Mouse (Mus musculus) erythroblast, embryonic 14.5 days (primary cell): Measurements from ENCODE around the gene Sox8. TPM values are rescaled to one million over a fixed set of nuclear protein-coding genes. Genes with fewer than 3 reads are reported as not detected.

Experiments
- H3K27me3 ChIP-seq: 2 replicates; pipeline ENCODE4 v1.6.1; 2012; ENCODE audit warnings: inconsistent platforms; ENCODE audit not compliant: control insufficient read depth
- H3K36me3 ChIP-seq: 2 replicates; pipeline ENCODE4 v1.6.1; 2012; ENCODE audit warnings: mild to moderate bottlenecking, inconsistent platforms; ENCODE audit not compliant: control insufficient read depth
- H3K4me1 ChIP-seq: 2 replicates; pipeline ENCODE4 v1.6.1; 2012; ENCODE audit warnings: inconsistent platforms; ENCODE audit not compliant: control insufficient read depth
- H3K4me3 ChIP-seq: replicated peaks from 2 replicates; pipeline ENCODE3; 2012; ENCODE audit warnings: moderate library complexity, mild to moderate bottlenecking, inconsistent platforms
- H3K9me3 ChIP-seq: 2 replicates; pipeline ENCODE4 v1.6.1; 2012; ENCODE audit warnings: low read length, inconsistent platforms, mixed read lengths; ENCODE audit not compliant: control insufficient read depth
- GATA1 ChIP-seq: IDR thresholded peaks from 2 replicates; pipeline ENCODE4 v1.6.1; 2012; ENCODE audit warnings: low read length, inconsistent platforms, mixed read lengths
- TAL1 ChIP-seq: IDR thresholded peaks from 3 replicates; pipeline ENCODE4 v1.6.1; 2012; ENCODE audit warnings: low read length, inconsistent platforms, mixed read lengths
- polyA plus RNA-seq: library from polyadenylated mRNA; stranded (reverse); fragments of >175 nt; gene quantifications from 2 replicates; pipeline ENCODE4 v1.2.3, GENCODE M21; 2012

Sox8 gene
- polyA plus RNA-seq, 1 experiment: not detected

DNA sequence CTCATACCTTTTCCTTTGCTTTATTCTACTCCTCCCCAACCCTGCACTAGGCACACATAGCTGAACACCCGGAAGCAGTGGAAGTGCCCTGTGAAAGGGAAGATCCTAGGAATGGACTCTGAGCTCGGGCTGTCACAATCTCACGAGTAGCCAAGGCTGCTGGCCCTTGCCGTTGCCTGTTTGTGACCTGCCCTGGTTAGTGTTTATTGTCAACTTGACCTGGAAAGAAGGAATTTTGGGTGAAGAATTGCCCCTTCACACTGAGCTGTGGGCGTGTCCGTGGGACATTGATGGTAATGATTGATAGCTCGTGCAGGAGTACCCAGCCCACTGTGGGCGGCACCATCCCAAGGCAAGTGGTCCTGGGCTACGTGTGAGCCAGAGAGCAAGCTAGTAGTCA, 14.2 kb upstream of the Sox8 start:
- peaks cover 32% of the 10 kb centered on the region for H3K36me3 ChIP-seq
- H3K9me3 ChIP-seq: no peaks in the 10 kb centered on the region
- TF ChIP-seq TAL1 (no peak), GATA1 (no peak)
- no peaks in the 10 kb centered on the region for H3K27me3 ChIP-seq
- peaks cover 36% of the 10 kb centered on the region for H3K4me1 ChIP-seq
- no peak overlapping the region for H3K4me3 ChIP-seq

DNA sequence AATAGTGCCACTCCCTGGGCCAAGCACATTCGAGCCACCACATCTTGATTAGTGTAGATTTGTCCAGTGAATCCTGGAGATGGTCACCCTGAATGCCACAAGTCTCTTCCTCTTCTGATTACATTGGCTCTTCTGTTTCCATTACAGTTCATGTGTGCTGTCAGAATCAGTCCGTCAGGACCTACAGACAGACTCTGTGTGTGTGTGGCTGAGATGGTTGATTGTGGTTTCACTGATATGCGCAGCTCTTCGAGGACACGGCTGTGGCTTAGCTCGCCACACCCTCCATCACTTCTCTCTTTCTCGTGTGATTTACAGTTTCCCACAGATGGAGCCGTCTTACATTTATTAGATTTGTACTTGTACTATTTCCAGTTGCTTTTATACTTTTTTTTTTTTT, 13.4 kb upstream of the Sox8 start:
- Histone ChIP-seq H3K9me3 (no peaks in the 10 kb centered on the region), H3K36me3 (peaks cover 28% of the 10 kb centered on the region), H3K27me3 (no peaks in the 10 kb centered on the region), H3K4me3 (no peak overlapping the region), H3K4me1 (peaks cover 44% of the 10 kb centered on the region)
- TF ChIP-seq TAL1 (no peak), GATA1 (0 out of 2 replicates have a peak, but pooled peaks have one; percentile 15)

DNA sequence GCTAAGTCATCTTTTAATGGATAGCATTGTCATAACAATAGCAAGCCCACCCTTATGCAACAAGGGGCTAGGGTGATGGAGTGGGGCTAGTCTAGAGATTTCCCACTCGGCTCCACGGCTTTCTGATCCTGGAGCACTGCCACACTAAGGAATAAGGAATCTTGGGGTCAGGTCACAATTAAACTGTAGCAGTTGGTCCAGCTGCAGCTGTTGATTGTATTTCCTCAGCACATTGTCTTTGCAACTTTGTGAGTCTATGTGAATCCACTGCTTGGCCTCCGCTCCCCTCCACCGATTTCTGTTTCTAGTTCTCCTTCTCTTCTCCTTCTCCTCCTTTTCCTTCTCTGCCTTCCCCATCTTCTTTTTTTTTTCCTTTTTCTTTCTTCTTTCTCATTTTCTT, 12.6 kb upstream of the Sox8 start:
- Histone ChIP-seq H3K4me3 (no peak overlapping the region), H3K4me1 (peaks cover 52% of the 10 kb centered on the region), H3K9me3 (no peaks in the 10 kb centered on the region), H3K27me3 (no peaks in the 10 kb centered on the region), H3K36me3 (peaks cover 22% of the 10 kb centered on the region)
- no peak for TF ChIP-seq GATA1
- no peak for TF ChIP-seq TAL1

DNA sequence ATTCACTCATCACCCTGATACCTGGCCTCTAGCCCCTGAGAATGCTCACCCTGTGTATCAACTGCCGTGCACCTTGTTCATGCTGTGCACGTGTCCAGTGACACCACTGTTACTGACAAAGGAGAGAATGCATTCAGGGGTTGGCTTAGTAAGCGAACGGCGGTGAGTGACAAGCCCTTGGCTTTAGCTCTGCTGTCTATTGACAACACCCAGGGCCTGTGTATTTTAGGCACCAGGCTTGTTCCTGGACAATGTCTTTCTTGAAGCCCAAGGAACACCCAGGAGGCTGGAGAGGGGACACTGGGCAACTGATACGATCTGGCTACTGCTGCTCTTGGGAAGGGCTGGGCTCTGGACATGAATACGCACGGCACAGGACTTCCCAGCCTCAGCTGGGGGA, 11.6 kb upstream of the Sox8 start:
- TF ChIP-seq TAL1: no peak
- no peak for TF ChIP-seq GATA1
- Histone ChIP-seq H3K4me3 (no peak overlapping the region), H3K27me3 (peaks cover 6% of the 10 kb centered on the region), H3K9me3 (no peaks in the 10 kb centered on the region), H3K36me3 (peaks cover 18% of the 10 kb centered on the region), H3K4me1 (peaks cover 52% of the 10 kb centered on the region)

DNA sequence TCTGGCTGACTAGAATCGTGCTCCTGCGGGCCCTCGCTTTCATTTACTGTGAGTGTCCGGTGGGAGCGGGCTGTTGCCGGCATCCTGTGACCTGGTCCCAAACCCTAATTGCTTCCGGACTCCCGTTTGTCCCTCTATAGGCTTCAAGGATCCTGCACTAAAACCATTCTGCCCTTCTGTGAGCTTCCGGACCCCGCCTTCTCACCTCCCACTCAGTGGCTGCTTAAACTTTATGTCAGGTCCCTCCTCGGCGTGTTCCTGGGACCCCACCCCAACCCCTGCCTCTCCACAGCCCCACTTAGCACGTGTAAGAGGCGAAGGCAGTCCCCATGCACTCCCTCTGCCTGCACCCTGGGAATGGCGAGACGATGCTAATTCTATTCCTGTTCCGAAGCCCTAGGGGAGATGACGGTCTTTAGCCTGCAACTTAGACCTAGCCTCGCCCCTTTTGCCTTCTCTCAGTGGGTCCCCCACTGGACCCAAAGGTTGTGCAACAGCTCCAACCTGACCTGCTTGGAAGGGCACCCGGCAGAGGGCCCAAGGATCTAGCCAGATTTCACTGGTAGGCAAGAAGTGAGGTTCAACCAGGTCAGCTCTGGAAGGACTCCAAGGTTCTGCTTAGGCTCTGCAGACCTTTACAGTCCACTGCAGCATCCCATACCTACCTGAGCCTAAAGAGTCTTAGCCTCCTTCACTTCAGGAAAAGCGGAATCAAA, 9.0 kb upstream of the Sox8 start:
- Histone ChIP-seq H3K4me1 (peaks cover 45% of the 10 kb centered on the region), H3K27me3 (peaks cover 18% of the 10 kb centered on the region), H3K4me3 (peak overlapping the region; percentile 89), H3K36me3 (peaks cover under 1% of the 10 kb centered on the region; the same call in 1 of the 2 replicates), H3K9me3 (no peaks in the 10 kb centered on the region)
- no peak for TF ChIP-seq GATA1

DNA sequence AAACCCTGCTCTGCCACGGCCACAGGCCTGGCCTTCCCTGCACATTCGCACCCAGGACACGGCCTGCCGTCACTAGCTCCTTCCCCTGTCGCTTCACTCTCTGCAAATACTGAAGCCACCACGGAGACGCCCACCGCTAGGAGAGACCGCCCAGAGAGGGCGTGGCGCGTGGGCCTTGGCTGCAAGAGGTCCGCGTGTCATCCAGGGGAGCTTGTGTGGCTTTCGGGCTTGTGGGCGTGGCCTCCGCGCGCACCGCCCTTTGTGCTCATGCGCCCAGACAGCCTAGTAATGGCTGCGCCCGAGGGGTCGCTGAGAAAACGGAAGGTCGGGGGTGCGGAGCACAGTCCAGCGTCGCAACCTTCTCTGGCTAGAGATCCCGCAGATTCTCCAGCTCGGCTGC, 8.4 kb upstream of the Sox8 start, which contains the start of gene Lmf1:
Lmf1 (plus strand) TSS at position 166 of the 400 bp plus-strand sequence.
- TF ChIP-seq TAL1: no peak
- no peak for TF ChIP-seq GATA1
- Histone ChIP-seq H3K36me3 (no peaks in the 10 kb centered on the region), H3K9me3 (no peaks in the 10 kb centered on the region), H3K4me1 (peaks cover 40% of the 10 kb centered on the region), H3K27me3 (peaks cover 24% of the 10 kb centered on the region), H3K4me3 (peak within 1 kb of the TSS; percentile 89)

DNA sequence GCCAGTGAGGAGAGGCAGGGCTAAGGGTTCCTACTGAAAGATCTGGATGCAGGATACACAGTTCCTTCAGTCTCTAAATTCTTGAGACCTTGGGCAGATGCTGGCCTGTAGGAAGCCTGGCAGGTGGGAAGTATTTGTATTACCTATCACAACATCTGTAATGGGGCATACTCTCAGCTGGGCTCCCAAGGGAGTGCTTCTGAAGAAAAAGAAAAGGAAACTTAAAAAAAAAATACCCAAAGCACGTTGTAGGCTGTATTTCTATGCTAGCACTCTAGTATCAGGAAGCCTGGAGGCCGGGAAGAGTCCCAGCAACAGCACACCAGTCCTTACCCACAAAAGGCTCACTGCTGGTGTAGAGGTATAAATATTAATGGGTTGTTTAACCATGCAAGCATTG, 7.2 kb upstream of the Sox8 start:
- no peak overlapping the region for H3K4me3 ChIP-seq
- TF ChIP-seq TAL1 (no peak), GATA1 (no peak)
- no peaks in the 10 kb centered on the region for H3K36me3 ChIP-seq
- H3K9me3 ChIP-seq: no peaks in the 10 kb centered on the region
- H3K4me1 ChIP-seq: peaks cover 30% of the 10 kb centered on the region
- H3K27me3 ChIP-seq: peaks cover 36% of the 10 kb centered on the region

DNA sequence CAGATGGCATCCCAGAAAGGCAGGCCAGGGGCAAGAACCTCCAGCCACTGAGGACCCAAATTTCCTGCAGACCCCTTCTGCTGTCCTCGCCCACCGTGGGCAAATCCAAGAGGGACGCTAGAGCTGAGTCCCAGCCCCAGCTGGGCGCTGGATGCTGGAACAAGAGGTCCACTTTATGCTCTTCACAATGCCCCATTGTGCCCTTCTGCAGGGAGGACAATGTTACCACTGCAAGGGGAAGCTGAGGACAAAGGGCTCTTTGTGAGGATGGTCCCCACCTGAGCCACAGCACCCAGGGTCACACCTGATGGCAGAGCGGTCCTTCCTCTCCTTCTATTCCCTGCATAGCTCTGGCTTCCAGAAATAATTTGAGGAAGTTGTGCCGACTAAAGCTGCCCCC, 6.8 kb upstream of the Sox8 start:
- Histone ChIP-seq H3K4me1 (peaks cover 26% of the 10 kb centered on the region), H3K9me3 (no peaks in the 10 kb centered on the region), H3K27me3 (peaks cover 40% of the 10 kb centered on the region), H3K4me3 (no peak overlapping the region), H3K36me3 (no peaks in the 10 kb centered on the region)
- no peak for TF ChIP-seq TAL1
- no peak for TF ChIP-seq GATA1

DNA sequence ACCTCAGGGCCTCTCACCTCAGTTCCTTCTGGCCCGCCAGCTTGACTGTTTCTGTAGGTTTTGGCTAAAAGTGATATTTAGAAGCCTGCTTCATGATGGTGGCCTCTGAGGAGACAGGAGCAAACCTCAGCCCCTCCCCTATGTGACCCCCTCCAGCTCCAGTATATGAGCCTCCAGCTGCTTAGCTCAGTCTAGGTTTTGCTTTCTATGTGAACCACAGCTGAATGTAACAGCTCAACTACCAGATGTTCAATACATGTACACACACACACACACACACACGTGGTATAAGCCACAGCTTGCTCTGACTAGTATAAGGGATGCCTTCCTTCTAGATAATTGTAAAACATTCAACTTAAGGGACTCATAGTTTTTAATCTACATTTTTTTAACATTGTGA, 5.5 kb upstream of the Sox8 start:
- Histone ChIP-seq H3K36me3 (no peaks in the 10 kb centered on the region), H3K4me1 (peaks cover 22% of the 10 kb centered on the region), H3K4me3 (no peak overlapping the region), H3K27me3 (peaks cover 52% of the 10 kb centered on the region), H3K9me3 (no peaks in the 10 kb centered on the region)
- no peak for TF ChIP-seq TAL1
- TF ChIP-seq GATA1: no peak
